Mouse (Mus musculus): ENCODE data around the gene Olfr267. TPM values are rescaled to one million over a fixed set of nuclear protein-coding genes. Genes with fewer than 3 reads are reported as not detected.

Gene Olfr267
- 0.02 TPM in 1 of 2 replicates, not detected in the other for polyA plus RNA-seq (2012; rRNA removed)

GRCm38 (mm10) chr4:58787616-58788015 lies at the start of gene Olfr267:
Gene Olfr267, minus strand, starts transcription at chr4:58787716.

Other genes with a start within 250 kb of the Olfr267 start
- 21.8 and 29.8 TPM in 2 replicates for gene Lpar1, start 233.8 kb downstream of the Olfr267 start, polyA plus RNA-seq (2012; rRNA removed)
- gene Ecpas, start 125.0 kb upstream of the Olfr267 start, polyA plus RNA-seq (2012; rRNA removed) = 9.3 and 14.7 TPM in 2 replicates
- 0.03 TPM in 1 of 2 replicates, not detected in the other for gene Zkscan16, start 155.9 kb upstream of the Olfr267 start, polyA plus RNA-seq (2012; rRNA removed)
- gene Ptgr1, start 199.4 kb upstream of the Olfr267 start, polyA plus RNA-seq (2012; rRNA removed) = 39.4 and 50.1 TPM in 2 replicates
- 1.3 and 2.0 TPM in 2 replicates for gene Dnajc25, start 207.3 kb upstream of the Olfr267 start, polyA plus RNA-seq (2012; rRNA removed)
- 0.50 and 1.7 TPM in 2 replicates for gene Gm20503, start 215.5 kb upstream of the Olfr267 start, polyA plus RNA-seq (2012; rRNA removed)
- gene Gng10, start 247.4 kb upstream of the Olfr267 start, polyA plus RNA-seq (2012; rRNA removed) = 10.4 and 11.7 TPM in 2 replicates

All from stomach, adult 2 months (tissue).